Mouse (Mus musculus) kidney, postnatal 36 days (tissue): ENCODE measurements around the gene Piezo1.

Experiments
- DNase-seq, 2 experiments: peaks; one replicate each; pipeline ENCODE4 v3.0.0; 2021 to 2022; ENCODE audit warnings: mixed read lengths in 2 of 2

Piezo1 gene

DNA sequence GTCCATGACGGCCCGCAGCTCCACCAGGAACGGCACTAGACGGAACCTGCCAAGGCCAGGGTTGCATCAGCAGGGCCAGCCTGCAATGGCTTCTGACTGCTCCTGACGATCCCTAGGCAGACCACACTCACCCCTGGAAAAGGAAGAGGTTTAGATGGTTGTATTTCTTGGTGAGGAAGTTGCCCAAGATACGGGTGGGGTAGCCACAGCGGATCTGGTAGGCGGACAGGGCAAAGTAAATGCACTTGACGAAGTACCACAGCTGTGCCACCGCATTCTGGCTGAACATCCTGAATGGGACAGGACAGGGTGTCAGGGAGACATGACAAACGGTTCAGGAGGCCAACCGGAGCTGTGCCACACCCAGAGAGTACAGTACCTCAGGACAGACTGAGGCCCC, 66.3 kb downstream of the Piezo1 start:
- no peak for DNase-seq

- DNase-seq: no peak
Observed at GRCm38 (mm10) chr8:122483877-122484276, 67.3 kb downstream of the Piezo1 start.

- no peak for DNase-seq
Observed at GRCm38 (mm10) chr8:122482448-122482847, 68.7 kb downstream of the Piezo1 start.

GRCm38 (mm10) chr8:122475580-122476320, 75.4 kb downstream of the Piezo1 start, which contains the start of the genes Rnf166 and Ctu2:
Gene Rnf166, minus strand, starts transcription at chr8:122476064.
Gene Ctu2, plus strand, starts transcription at chr8:122476143.
- peak; percentile 88 to 95 for DNase-seq

DNA sequence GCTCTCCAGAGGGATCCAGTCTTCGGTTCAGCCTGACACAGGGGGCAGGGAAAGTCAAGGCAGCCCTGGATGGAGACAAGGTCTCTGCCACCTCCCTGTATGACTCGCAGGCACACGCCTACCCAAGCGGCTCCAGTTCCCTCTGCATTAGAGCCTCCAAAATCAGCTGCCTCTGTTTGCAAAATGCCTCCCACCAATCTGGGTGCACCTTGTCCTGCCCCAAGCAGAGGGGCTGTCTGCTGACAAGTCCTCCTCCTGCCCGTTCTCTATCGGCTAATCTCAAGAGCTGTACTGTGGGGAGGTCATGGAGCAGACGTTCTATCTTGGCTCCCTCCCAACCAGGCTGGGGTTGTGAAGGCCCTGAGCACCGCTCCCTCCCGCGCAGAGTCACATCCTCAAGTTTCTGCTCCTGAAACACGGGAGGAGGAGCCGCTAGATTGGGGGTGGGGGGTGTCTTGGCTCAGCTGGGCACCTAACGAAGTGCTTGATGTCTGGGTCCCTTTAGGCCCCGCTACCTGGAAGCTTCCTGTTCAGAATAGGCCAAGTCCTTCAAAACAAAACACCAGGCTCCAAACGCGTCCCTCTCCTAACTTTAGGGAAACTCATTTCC, 76.1 kb downstream of the Piezo1 start:
- DNase-seq: peak; percentile 44 to 72

GRCm38 (mm10) chr8:122473911-122474421, 77.2 kb downstream of the Piezo1 start:
- DNase-seq: no peak

DNA sequence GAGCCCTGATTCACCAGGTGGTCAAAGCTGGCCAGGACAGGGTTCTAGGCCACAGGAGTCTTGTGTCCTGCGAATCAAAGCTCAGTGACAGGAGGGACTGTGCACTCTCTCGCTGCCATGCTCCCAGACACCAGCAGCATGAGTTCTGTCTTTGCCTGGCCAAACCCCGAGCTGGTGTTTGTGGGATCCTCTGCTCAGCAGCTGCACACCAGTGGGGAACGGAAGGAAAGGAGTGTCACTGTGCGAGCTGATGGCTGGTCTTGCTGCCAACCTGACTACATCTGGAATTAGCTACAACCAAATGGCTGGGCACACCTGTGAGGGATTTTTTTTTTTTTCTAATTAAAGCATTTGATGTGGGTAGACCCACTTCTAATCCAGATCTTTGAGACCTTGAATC, 80.4 kb downstream of the Piezo1 start:
- no peak for DNase-seq

DNA sequence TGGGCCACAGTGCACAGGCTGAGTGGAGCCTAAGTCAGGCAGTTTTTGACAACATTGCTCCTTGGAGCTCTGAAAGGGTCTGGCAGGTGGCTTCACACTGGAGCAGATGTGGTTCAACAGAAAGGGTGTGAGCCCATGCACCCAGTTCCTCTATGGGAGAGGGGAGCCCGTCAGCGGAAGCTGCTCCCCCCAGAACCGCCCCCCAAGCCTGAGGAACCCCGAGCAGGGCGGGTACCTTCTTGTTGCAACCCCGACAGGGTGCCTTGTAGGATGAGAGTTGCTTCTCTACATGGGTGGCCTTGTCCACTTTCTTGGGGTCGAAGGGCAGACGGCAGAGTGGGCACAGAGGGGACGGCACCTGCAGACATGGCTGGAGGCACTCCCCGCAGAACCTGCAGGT, 81.2 kb downstream of the Piezo1 start:
- DNase-seq: no peak

- peak; percentile 28 to 35 for DNase-seq
Observed at GRCm38 (mm10) chr8:122469407-122469806, 81.7 kb downstream of the Piezo1 start.

- DNase-seq: no peak
Observed at GRCm38 (mm10) chr8:122467816-122468215, 83.3 kb downstream of the Piezo1 start.

DNA sequence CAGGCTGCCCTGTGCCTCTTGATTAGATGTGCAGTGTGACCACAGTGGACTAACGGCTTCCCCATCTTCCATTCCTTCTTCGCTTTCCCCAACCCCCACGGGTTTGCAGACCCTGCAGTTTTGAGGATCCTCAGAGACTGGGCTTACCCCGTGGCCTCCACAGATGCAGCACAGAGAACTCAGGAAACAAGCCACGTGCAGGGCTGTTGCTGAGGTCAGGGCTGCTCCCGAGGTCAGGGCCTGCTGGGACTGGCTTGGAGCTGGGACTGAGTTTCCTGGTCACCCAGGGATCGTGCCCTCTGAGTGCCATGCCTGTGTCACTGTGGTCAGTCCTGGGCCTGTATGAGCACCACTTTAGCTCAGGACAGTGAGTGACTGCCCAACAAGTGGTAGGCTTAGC, 86.1 kb downstream of the Piezo1 start:
- DNase-seq: no peak

DNA sequence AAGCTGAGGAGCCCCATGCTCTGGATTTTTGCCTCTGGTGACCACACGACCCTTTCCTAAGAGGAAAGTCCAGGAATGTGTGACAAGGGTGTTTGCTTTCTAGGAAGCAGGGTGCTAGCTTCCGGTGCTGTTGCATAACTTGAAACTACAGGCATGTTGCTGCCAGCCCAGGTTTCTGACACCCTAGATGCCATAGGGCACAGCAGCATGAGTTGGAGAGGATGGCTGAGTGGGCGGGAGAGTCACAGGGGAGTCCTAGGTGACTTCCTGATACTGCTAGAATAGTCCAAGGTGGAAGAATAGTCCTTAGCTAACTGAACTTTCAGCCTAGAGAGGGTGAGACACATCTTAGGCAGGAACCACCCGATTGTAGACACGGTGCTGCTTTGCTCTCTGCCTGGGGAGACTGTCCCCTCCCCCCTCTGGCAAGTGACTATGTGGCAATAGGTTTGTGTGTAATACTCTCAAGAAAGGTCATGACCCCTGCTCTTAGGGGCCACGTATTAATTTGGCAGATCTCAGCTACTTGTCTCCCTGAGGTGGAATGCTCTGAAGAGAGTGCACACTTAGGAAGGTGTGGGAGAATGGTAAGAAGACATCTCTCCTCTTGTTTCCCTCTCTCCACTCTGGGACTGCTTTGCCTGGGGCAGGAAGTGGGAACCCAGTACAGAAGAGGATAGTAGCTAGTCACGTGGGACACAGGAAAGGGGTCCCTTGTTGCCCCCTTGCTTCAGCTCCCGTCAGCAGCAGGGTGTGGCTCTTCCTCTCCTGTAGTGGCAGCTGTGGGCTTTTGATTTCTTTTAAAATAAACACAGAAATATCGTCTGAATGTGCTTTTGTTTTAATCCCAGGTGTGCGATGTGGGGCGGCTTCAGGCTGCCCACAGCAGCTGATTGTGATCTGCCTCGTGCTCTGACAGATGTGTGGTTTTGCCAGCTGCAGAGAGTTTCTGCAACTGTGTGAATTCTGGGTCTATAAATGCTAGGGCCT, 87.2 kb downstream of the Piezo1 start:
- DNase-seq: peak; percentile 27 to 31

DNA sequence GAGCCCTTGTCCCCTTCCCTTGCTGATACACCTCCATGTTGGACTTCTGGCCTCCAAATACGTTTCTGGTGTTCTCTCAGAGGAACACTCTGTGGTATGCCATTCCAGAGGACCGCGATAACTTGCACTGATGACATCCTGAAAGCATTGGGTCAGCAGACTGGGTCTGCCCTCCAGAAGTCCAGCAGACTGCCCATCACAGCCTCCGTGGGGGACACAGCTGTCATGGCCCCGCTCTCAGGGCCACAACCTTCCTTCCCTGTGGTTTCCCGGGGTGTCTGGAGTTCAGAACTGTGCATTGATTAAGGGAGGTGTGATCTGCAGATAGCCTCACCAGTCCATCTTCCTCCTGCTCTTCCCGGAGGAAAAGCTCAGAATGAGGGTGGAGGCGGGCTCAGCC, 88.6 kb downstream of the Piezo1 start:
- DNase-seq: no peak

- no peak for DNase-seq
Observed at GRCm38 (mm10) chr8:122461473-122462148, 89.5 kb downstream of the Piezo1 start.

DNA sequence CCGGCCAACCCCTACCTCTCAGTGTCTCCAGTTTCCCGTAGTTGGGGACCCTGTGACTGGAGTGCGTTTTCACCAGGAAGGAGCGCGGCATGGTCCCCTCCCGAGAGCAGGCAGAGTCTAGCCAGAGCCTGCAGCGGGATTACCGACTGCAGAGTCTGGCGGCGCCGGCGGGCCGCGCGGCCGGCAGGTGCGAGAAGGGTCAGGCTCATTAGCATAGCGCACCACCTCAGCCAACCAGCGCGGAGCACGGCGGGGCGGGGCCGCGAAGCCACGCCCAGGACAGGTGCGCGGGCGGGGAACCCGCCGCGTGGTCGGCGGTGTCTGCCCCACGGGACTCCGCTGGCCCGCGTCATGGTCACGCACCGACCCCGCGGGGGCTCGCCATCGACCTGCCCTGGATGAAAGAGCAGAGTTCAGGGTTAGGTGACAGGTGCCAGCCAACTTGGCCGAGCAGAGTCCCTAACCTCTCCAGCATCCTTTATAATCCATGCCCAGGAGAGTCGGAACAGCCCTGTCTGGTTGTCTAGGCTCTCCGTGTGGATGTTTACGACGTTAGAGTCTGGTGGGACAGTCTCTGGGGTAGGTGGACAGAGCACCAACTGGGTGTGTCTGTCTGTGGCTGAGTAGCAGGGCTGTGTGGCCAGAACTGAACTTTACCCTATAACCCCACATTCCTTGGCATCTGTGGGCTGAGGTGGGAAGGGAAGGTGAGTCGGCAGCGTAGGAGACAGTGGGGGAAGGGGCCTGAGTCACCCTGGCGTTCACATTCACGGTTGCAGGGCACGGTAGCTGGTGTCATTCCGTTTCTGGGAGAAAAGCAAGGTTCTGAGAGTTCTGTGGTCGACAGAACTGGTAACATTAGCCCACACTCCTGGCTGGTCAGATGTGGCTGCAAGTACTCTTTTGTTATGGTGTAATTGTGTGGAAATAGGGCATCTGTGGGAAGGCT, 90.3 kb downstream of the Piezo1 start, which contains the start of gene Snai3:
Gene Snai3, minus strand, starts transcription at position 210 of the 949 bp plus-strand sequence.
- peak; percentile 84 to 88 for DNase-seq

DNA sequence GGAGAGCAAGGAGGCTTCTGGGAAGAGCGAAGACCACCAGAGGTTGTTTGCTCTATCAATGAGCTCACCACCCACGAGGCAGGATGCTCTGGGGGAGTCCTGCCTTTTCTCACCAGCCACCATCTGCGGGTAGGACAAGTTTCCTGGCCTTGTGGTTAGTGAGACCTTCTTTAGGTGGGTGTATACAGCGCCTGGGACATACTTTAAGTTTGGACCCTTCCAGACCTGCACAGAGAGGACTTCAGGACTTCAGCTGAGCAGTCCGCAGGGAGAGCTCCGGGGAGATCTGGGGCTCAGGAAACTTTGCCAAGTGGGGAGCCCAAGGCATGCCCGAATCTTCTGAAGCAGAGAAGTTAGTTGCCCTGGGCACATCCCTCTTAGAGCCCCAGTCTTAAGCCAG, 91.1 kb downstream of the Piezo1 start:
- DNase-seq: no peak

DNA sequence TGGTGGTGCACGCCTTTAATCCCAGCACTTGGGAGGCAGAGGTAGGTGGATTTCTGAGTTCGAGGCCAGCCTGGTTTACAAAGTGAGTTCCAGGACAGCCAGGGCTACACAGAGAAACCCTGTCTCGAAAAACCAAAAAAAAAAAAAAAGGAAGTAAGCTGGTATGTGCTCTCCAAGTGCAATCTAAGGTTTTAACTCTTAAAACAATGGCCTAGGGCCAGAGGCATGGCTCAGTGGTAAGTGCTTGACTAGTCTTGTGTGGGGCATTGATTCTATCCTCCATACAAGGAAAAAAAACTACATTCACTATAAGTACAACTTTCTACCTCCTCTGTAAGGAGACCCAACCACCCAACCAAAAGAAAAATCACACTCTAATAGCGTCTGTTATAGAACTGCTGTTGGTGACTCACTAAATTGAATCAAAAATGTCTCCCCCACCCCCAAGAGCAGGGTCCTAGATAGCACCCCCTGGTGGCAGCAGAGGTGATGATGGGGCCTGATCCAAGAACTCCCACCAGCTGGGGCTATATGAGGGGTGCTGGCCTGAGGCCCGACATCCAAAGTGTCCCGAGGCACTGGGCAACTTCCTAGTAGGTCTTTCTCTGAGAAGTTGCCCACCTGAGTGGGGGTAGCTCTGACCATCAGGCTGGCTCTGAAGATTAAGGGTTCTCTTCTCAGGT, 91.8 kb downstream of the Piezo1 start:
- peak in 1 of 2 experiments; percentile 43 for DNase-seq

GRCm38 (mm10) chr8:122457171-122457570, 94.0 kb downstream of the Piezo1 start:
- DNase-seq: no peak

- no peak for DNase-seq
Observed at GRCm38 (mm10) chr8:122454409-122454808, 96.7 kb downstream of the Piezo1 start.

DNA sequence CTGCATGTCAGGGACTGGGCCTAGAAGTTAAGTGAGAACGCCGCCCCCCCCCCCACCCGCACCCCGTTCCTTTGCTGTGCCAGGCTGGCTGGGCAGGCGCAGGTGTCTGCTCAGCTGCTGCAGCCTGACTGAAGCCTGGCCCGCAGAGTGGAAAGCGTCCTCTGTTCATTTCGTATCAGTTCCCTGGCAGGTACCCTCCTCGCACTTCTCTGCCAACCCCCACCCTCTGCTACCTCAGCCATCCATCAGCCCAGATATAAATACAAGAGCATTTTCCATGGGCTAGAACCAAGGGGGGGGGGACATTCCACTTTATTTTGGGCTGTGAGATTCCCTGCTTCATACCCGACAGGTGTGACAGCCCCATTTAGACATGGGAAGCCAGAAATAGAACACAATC, 99.0 kb downstream of the Piezo1 start:
- DNase-seq: no peak
